ENCODE assay signal across 8 mouse cellular contexts in the genomic region with DNA sequence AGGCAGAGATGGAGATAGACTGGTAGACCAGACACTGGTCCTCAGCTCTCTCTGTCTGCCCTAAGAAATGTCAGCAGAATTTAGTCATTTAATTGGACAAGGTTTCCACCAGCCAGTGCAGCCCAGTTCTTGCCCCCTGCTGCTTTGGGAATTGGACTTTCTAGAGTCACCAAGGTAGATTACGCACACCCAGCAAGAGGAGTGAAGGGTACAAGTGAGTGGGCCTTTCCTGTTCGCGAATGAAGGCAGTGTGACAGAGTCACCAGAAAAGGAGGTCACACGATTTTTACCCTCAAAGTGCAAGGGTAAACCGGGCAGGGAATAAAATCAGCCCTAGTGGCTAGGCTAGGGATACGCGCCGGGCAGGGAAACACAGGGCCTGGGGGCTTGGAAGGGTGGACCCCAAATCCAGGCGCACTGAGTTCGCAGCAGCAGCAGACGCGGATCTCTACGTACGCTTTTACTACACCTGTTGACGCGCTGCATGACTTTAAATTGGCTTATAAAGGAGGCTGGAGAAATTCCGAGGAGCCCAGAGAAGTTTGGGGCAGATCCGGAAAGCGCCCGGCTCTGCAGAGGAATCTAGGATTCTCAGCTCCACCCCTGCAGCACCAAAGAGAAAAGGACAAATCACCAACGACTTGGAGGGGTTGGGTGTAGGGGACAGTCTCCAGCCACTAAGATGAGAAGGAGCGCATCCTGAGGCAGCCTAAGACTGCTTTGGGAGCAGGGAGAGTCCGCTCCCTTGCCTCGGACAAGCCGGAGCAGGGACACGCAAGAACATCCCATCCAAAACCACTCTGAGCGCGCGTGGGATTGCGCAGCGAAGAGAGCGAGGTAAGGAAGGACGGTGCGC. TPM values are rescaled to one million over a fixed set of nuclear protein-coding genes. Genes with fewer than 3 reads are reported as not detected.
DNase-seq lines count a peak whose midpoint lies in the region; ATAC-seq and TF ChIP-seq lines count a peak whose summit lies in the region.

A gene (plus strand): TSS at position 639 of the 856 bp plus-strand sequence.

- WGBS in forebrain, postnatal 0 days: 3% methylated on average over 34 of the region's 34 CpGs
- 8% methylated on average over 34 of the region's 34 CpGs for WGBS in intestine, postnatal 0 days
- WGBS in midbrain, embryonic 16.5 days: 4% methylated on average over 34 of the region's 34 CpGs

- peak within 1 kb of the TSS; percentile 45 to 57 for H3K4me3 ChIP-seq in ES-E14 (ENCODE audit: insufficient read depth in 1 of 2, low read depth in 1 of 2, low read length in 2 of 2, poor library complexity in 1 of 2, severe bottlenecking in 1 of 2)
- H3K4me3 ChIP-seq in forebrain, postnatal 0 days (ENCODE audit: low read depth, low read length): peak within 1 kb of the TSS; percentile 50
- peak within 1 kb of the TSS; percentile 43 for H3K4me3 ChIP-seq in intestine, postnatal 0 days (ENCODE audit: low read depth, low read length)
- peak within 1 kb of the TSS; percentile 51 for H3K4me3 ChIP-seq in midbrain, embryonic 16.5 days (ENCODE audit: low read depth, low read length)

- no peak within 1 kb of the TSS for H3K9ac ChIP-seq in ES-E14 (ENCODE audit: insufficient read depth, low read depth, low read length, poor library complexity, severe bottlenecking)
- peak within 1 kb of the TSS; percentile 50 for H3K9ac ChIP-seq in forebrain, postnatal 0 days
- H3K9ac ChIP-seq in intestine, postnatal 0 days (ENCODE audit: low read depth, low read length): no peak within 1 kb of the TSS; the same call in none of the 2 replicates
- peak within 1 kb of the TSS; percentile 54 for H3K9ac ChIP-seq in midbrain, embryonic 16.5 days (ENCODE audit: low read depth, low read length)

- H3K4me2 ChIP-seq in forebrain, postnatal 0 days (ENCODE audit: low read depth): peak within 1 kb of the TSS; percentile 93
- peak within 1 kb of the TSS; percentile 69 for H3K4me2 ChIP-seq in intestine, postnatal 0 days (replicated peaks; ENCODE audit: low read depth)
- peak within 1 kb of the TSS; percentile 72 for H3K4me2 ChIP-seq in midbrain, embryonic 16.5 days (ENCODE audit: low read length)

- DNase-seq in cerebellum, postnatal 10 days: peak; percentile 7 to 20
- no peak for DNase-seq in cerebellum, adult 11 months
- DNase-seq in ES-E14 (ENCODE audit: low read depth, low spot score): no peak
- no peak for DNase-seq in forebrain, postnatal 0 days
- DNase-seq in left cerebral cortex, adult 11 months (ENCODE audit: low spot score): no peak
- no peak for DNase-seq in natural killer cell, adult 2 months (ENCODE audit: low spot score in 2 of 2)

- ATAC-seq in forebrain, postnatal 0 days: peak; percentile 25
- no peak for ATAC-seq in intestine, postnatal 0 days
- ATAC-seq in midbrain, embryonic 16.5 days: peak; percentile 60; the same call in 1 of the 2 replicates

- peak; percentile 2; the same call in 1 of the 2 replicates for TF ChIP-seq CTCF in forebrain, postnatal 0 days (IDR thresholded peaks at IDR 0.05; ENCODE audit: low read depth)
- 0 out of 2 replicates have a peak, but pooled peaks have one; percentile 17 for TF ChIP-seq CTCF in intestine, postnatal 0 days (IDR thresholded peaks at IDR 0.05; ENCODE audit: low read depth)

- no peaks in the 10 kb centered on the region for H3K9me3 ChIP-seq in ES-E14 (ENCODE audit: control insufficient read depth, insufficient read depth, low read depth, low read length)
- no peaks in the 10 kb centered on the region for H3K9me3 ChIP-seq in forebrain, postnatal 0 days (ENCODE audit: low read length)
- no peaks in the 10 kb centered on the region for H3K9me3 ChIP-seq in intestine, postnatal 0 days (ENCODE audit: control insufficient read depth)
- no peaks in the 10 kb centered on the region for H3K9me3 ChIP-seq in midbrain, embryonic 16.5 days (replicated peaks; ENCODE audit: control insufficient read depth, low read length, poor library complexity, severe bottlenecking)

- H3K36me3 ChIP-seq in ES-E14 (ENCODE audit: control insufficient read depth, insufficient read depth, low read length, poor library complexity, severe bottlenecking): no peaks in the 10 kb centered on the region
- no peaks in the 10 kb centered on the region for H3K36me3 ChIP-seq in forebrain, postnatal 0 days (ENCODE audit: insufficient read depth)
- H3K36me3 ChIP-seq in intestine, postnatal 0 days (ENCODE audit: control insufficient read depth, insufficient read depth): no peaks in the 10 kb centered on the region
- no peaks in the 10 kb centered on the region for H3K36me3 ChIP-seq in midbrain, embryonic 16.5 days (ENCODE audit: control insufficient read depth, insufficient read depth, low read length)

- H3K27ac ChIP-seq in ES-E14 (ENCODE audit: insufficient read depth, low read depth, low read length, poor library complexity, severe bottlenecking): no peak within 1 kb of the TSS
- H3K27ac ChIP-seq in forebrain, postnatal 0 days (ENCODE audit: low read depth, low read length): no peak within 1 kb of the TSS
- H3K27ac ChIP-seq in intestine, postnatal 0 days (ENCODE audit: low read depth, low read length): no peak within 1 kb of the TSS
- H3K27ac ChIP-seq in midbrain, embryonic 16.5 days (ENCODE audit: low read length): no peak within 1 kb of the TSS

- peaks cover 19% of the 10 kb centered on the region for H3K27me3 ChIP-seq in forebrain, postnatal 0 days (ENCODE audit: insufficient read depth, low read length)
- peaks cover 29% of the 10 kb centered on the region for H3K27me3 ChIP-seq in intestine, postnatal 0 days (replicated peaks; ENCODE audit: control insufficient read depth, insufficient read depth, low read length)
- peaks cover 22% of the 10 kb centered on the region for H3K27me3 ChIP-seq in midbrain, embryonic 16.5 days (ENCODE audit: control insufficient read depth, insufficient read depth, low read depth, low read length)

- H3K4me1 ChIP-seq in ES-E14 (ENCODE audit: control insufficient read depth in 2 of 2, insufficient read depth in 2 of 2, low read length in 2 of 2, poor library complexity in 1 of 2): peaks cover 0 to 8% of the 10 kb centered on the region in 2 experiments; a peak in 1 of 4 replicates
- H3K4me1 ChIP-seq in forebrain, postnatal 0 days (ENCODE audit: insufficient read depth): no peaks in the 10 kb centered on the region
- no peaks in the 10 kb centered on the region for H3K4me1 ChIP-seq in intestine, postnatal 0 days (replicated peaks; ENCODE audit: control insufficient read depth, insufficient read depth, low read length)
- peaks cover 5% of the 10 kb centered on the region; the same call in 1 of the 2 replicates for H3K4me1 ChIP-seq in midbrain, embryonic 16.5 days (ENCODE audit: control insufficient read depth, insufficient read depth, low read length)

- in situ Hi-C loops in ES-E14 (cut with MboI; ENCODE audit: low sequenced_read_pairs in 2 of 2, unreplicated experiment in 2 of 2): no loop called here

TF ChIP-seq in ES-E14, 5 proteins besides CTCF, POLR2A, EP300 and RAD21:
- TF ChIP-seq ZNF384 (IDR thresholded peaks at IDR 0.05; ENCODE audit: low read depth, low read length): no peak
- TF ChIP-seq HCFC1 (IDR thresholded peaks at IDR 0.05; ENCODE audit: borderline replicate concordance, insufficient read depth, low read length): no peak
- no peak for TF ChIP-seq ZC3H11A (IDR thresholded peaks at IDR 0.05; ENCODE audit: borderline replicate concordance, low read depth, low read length)
- no peak for TF ChIP-seq CHD2 (IDR thresholded peaks at IDR 0.05; ENCODE audit: low read depth, low read length)
- no peak for TF ChIP-seq MAFK (IDR thresholded peaks at IDR 0.05; ENCODE audit: insufficient read depth, low read depth, low read length)
TF ChIP-seq in ES-E14: peak in this region for 0.

RNA-seq across cellular contexts. Expression of the gene that starts here (rescaled TPM):
- 0.21 and 0.40 TPM in 2 replicates for total RNA-seq in ES-E14 (2012; rRNA removed)
- 3.0 and 3.3 TPM in 2 replicates for total RNA-seq in forebrain, postnatal 0 days (2014; rRNA removed)
- polyA plus RNA-seq in forebrain, postnatal 0 days (2015; fragmentation: Nextera tagmentation; extraction: Ambion mirVana): 2.5 and 3.9 TPM in 2 replicates
- polyA plus RNA-seq in intestine, postnatal 0 days (2015; fragmentation: Nextera tagmentation; extraction: Ambion mirVana): 1.1 TPM in 2 replicates
- 2.7 TPM in 2 replicates for polyA plus RNA-seq in midbrain, embryonic 16.5 days (2015; fragmentation: Nextera tagmentation; extraction: Ambion mirVana)

Comparison
In these comparisons a context has a peak if more than half of its experiments do, and no peak if none do; other contexts are left out.
1. DNase-seq: peak in cerebellum, postnatal 10 days (2 of 2); none in cerebellum, adult 11 months (single experiment), ES-E14 (single experiment), forebrain, postnatal 0 days (single experiment), left cerebral cortex, adult 11 months (single experiment) and natural killer cell, adult 2 months (0 of 2).
2. H3K9ac ChIP-seq: peak in forebrain, postnatal 0 days (single experiment) and midbrain, embryonic 16.5 days (single experiment); none in ES-E14 (single experiment) and intestine, postnatal 0 days (single experiment).
3. Peak in every context shown above with its lines, with median percentiles within 50 percentile points of each other: H3K4me3 ChIP-seq and H3K4me2 ChIP-seq.